Mouse (Mus musculus) monocyte, adult 59 days (primary cell): Measurements from ENCODE around the gene Kiss1. TPM values are rescaled to one million over a fixed set of nuclear protein-coding genes. Genes with fewer than 3 reads are reported as not detected.

Experiments used
- total RNA-seq, 2 experiments: library from RNA; stranded (reverse); gene quantifications; one replicate each; pipeline ENCODE4 v1.2.4; 2023

Kiss1 gene
- not detected for total RNA-seq

DNA sequence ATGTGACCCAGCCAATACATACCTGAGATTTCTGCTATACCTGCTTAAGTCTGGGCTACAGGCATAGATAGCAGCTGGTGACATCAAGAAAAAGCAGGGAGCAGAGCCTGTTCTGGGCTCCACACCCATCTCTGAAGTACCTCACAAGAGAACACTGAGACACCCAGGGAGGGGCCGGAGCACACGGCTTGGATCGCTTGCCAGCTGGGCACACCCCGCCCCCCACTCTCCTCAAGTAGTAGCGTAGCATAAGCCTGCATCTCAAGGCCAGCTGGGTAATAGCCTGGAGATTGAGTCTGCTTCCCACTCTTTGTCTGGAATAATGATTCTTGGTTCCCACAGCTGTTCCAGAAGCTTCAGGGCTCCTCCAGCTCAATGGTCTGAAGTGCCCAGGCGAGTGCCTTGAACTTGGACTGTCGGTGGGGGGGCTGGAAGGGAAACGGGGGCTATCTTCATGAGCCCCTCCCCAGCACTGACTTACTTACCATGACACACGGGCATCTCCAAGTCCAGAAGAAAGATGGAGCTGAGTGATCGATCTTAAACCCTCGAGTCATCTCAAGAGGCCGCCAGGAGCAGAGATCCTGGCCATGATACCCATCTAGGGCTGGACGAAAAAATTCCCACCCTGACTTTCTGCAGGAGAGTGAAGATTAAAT, at the start of gene Kiss1:
Kiss1 (plus strand) TSS at position 609 of the 659 bp plus-strand sequence.

DNA sequence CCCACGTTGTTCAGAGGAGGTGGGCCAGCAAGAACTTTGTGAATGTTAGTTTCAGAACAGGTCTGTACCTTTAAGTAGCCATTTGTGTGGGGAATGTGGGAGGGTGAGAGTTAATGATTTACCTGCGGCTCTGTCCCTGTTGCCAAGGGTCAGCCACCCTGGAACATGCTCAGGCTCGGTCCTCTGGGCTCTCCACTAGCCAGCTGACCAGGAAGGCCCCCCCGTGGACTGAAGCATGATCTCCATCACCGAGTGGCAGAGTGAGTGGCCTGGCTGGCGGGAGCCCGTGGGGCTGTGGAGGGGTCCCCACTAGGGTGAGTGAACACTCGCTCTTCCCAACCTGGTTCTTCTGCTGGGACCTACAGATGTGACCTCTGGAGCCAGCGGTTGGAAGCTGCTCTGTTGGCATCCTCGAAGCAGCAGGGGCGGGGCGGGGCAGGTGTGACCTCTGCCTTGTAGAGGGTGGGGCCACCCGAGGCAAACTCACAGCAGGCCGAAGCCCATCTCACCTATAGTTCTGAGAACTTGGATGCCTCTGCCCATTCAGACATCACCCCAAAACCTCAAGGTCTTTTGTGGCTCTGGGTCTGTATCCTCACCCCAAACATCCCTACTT, 11.9 kb upstream of the Kiss1 start, which contains the start of gene Golt1a:
Golt1a (plus strand) TSS at position 149 of the 616 bp plus-strand sequence.

DNA sequence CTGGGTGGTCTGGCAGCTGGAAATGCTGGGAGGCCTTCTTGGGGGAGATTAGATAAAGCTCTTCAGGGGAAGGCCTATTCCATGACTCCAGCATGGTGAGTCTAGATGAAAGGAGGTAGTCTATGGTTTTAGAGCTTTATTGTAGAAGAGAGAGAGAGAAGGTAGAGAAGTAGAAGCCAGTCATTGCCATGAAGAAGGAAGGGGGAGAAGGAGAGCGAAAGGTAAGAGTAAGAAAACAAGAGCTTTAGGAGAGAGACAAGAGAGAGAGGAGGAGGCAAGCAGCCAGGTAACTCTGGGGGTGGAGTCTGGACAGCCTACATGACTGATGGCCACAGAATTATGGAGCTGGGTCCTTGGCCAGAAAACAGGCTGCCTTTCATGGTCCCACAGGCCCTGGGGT, 28.5 kb downstream of the Kiss1 start, which contains the start of gene Ren1:
Ren1 (plus strand) TSS at position 301 of the 400 bp plus-strand sequence.

DNA sequence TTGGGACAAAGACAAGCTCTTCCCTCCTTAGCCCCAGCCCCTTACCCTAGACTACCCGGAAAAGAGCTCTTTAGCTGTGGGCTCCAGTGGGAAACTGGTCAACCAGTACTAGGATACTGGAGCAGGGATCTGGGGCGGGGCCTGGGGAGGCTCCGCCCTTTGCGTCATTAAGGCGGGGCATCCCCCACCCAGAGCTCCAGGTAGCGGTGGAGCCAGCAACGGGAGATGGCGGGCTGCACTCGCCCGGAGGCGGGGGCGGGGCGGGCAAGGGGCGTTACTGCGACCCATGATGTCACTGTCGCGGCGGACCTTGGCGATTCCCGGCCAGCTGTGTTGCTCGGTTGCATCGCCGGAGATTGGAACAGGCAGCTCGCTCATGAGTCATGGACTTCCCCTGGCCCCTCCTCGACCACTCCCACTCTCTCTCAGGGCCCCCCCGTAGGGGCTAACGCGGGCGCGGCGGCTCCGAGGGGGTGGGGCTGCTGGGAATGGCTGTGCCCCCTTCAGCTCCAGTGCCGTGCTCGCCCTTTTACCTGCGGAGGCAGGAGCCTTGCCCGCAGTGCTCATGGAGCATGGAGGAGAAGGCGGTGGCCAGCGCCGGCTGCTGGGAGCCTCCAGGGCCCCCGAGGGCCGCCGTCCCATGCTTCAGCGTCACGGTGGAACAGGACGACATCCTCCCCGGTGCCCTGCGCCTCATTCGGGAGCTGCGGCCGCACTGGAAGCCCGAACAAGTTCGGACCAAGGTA, 41.8 kb downstream of the Kiss1 start, which contains the start of gene Etnk2:
Etnk2 (plus strand) TSS at position 297 of the 746 bp plus-strand sequence.

Other genes with a start within 250 kb of the Kiss1 start
- 100 to 1,000 TPM; 195 to 213 TPM for gene Ppp1r15b, start 190.7 kb upstream of the Kiss1 start, total RNA-seq
- gene Plekha6, start 157.7 kb upstream of the Kiss1 start, total RNA-seq = 10 to 100 TPM; 11.0 to 14.5 TPM
- gene Golt1a, start 12.1 kb upstream of the Kiss1 start, total RNA-seq = not detected
- not detected for gene Ren1, start 28.6 kb downstream of the Kiss1 start, total RNA-seq
- not detected for gene Etnk2, start 41.7 kb downstream of the Kiss1 start, total RNA-seq
- 1 to 10 TPM; 1.7 to 1.9 TPM for gene Sox13, start 102.5 kb downstream of the Kiss1 start, total RNA-seq